In the genomic region with DNA sequence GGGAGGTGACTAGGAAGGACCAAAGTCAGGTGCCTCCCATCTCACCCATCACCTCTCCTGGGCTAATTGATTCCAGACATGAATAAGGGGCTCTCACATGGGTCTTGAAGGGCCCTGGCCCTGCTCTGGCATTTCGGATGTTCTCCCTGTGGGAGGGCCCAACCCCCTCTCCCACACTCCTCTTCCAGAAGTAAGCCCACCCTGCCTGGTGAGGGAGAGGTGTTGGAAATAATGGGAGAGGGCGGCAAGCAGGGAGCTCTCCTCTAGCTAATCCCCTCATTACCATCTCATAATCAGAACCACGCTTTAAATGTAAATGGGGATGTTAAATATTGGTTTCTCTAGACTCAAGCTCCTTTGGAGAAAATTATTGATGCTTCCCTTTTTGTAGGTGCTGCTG, we compare ENCODE assay signal across 22 mouse cellular contexts. TPM values are rescaled to one million over a fixed set of nuclear protein-coding genes. Genes with fewer than 3 reads are reported as not detected.
A peak's percentile ranks its signal among the peaks of the same experiment; 100 is the strongest.
DNase-seq lines count a peak whose midpoint lies in the region; ATAC-seq lines count a peak whose summit lies in the region.
"Had no signal": no experiment of that assay in that cellular context is flagged by ENCODE, and none has a peak within 500 bp of the region (broad histone marks: within the 10 kb centered on the region; RNA-seq: fewer than 3 reads in every experiment).

No protein-coding gene starts in this region.

- no peak overlapping the region for H3K9ac ChIP-seq in hindbrain, embryonic 15.5 days
- H3K9ac ChIP-seq: embryonic facial prominence, embryonic 15.5 days; limb, embryonic 15.5 days; liver, embryonic 15.5 days had no signal

- 12% methylated on average over 3 of the region's 3 CpGs for WGBS in hindbrain, embryonic 15.5 days

- no peaks in the 10 kb centered on the region for H3K9me3 ChIP-seq in hindbrain, embryonic 15.5 days
- H3K9me3 ChIP-seq: embryonic facial prominence, embryonic 15.5 days; G1E; limb, embryonic 15.5 days; liver, embryonic 15.5 days had no signal

- DNase-seq in heart, adult 11 months, result peak; percentile 44
- no peak for DNase-seq in heart, postnatal 14 days
- peak; percentile 25 for DNase-seq in retina, postnatal 1 day
- DNase-seq in retina, embryonic 14.5 days (ENCODE audit: low spot score), result no peak
- no peak for DNase-seq in right cerebral cortex, postnatal 36 days (ENCODE audit: low spot score in 2 of 2)
- DNase-seq in urinary bladder, postnatal 14 days (ENCODE audit: low spot score), result no peak
- no peak for DNase-seq in thymus, postnatal 36 days
- DNase-seq: adrenal gland, postnatal 25 days; cerebellum, adult 11-12 months; gastrocnemius, postnatal 36 days; kidney, adult 11 months; kidney, postnatal 10 days; layer of hippocampus, postnatal 36 days; thymus, postnatal 4 days had no signal

- intact Hi-C loops in heart, postnatal 14 days (cut with DNase I), result no loop called here

- H3K27ac ChIP-seq in hindbrain, embryonic 15.5 days (replicated peaks), result 0 out of 2 replicates have a peak overlapping the region, but pooled peaks have one; percentile 9
- H3K27ac ChIP-seq: embryonic facial prominence, embryonic 15.5 days; limb, embryonic 15.5 days; liver, embryonic 15.5 days had no signal

- H3K36me3 ChIP-seq in hindbrain, embryonic 15.5 days, result no peaks in the 10 kb centered on the region
- H3K36me3 ChIP-seq: embryonic facial prominence, embryonic 15.5 days; G1E; limb, embryonic 15.5 days; liver, embryonic 15.5 days had no signal

- H3K4me3 ChIP-seq in hindbrain, embryonic 15.5 days, result no peak overlapping the region
- H3K4me3 ChIP-seq: embryonic facial prominence, embryonic 15.5 days; limb, embryonic 15.5 days; liver, embryonic 15.5 days had no signal

- peaks cover 53% of the 10 kb centered on the region for H3K4me1 ChIP-seq in hindbrain, embryonic 15.5 days (replicated peaks)

- no peak for ATAC-seq in hindbrain, embryonic 15.5 days (ENCODE audit: low FRiP score, low read depth)
- ATAC-seq: activated CD4-positive, CD25-positive, alpha-beta regulatory T cell, adult 4 months; lung, postnatal 0 days had no signal

- H3K27me3 ChIP-seq in hindbrain, embryonic 15.5 days, result peaks cover 11% of the 10 kb centered on the region; the same call in 1 of the 2 replicates

- no peak overlapping the region for H3K4me2 ChIP-seq in hindbrain, embryonic 15.5 days
- H3K4me2 ChIP-seq: embryonic facial prominence, embryonic 15.5 days; limb, embryonic 15.5 days; liver, embryonic 15.5 days had no signal

RNA-seq across cellular contexts. Expression of a gene that starts 21.9 kb away (rescaled TPM):
- total RNA-seq in heart, postnatal 14 days (2021), result not detected
- 13.0 and 14.1 TPM in 2 replicates for polyA plus RNA-seq in hindbrain, embryonic 15.5 days (2015; fragmentation: Nextera tagmentation; extraction: Ambion mirVana)
- total RNA-seq: gastrocnemius, postnatal 36 days had no signal
- polyA plus RNA-seq: activated CD4-positive, CD25-positive, alpha-beta regulatory T cell, adult 4 months; heart, embryonic 16.5 days had no signal

RNA-seq across cellular contexts. Expression of a gene that starts 34.1 kb away (rescaled TPM):
- total RNA-seq in heart, postnatal 14 days (2021), result 10 to 100 TPM; 10.5 to 11.3 TPM
- polyA plus RNA-seq in hindbrain, embryonic 15.5 days (2015; fragmentation: Nextera tagmentation; extraction: Ambion mirVana), result 27.9 and 29.7 TPM in 2 replicates

RNA-seq across cellular contexts. Expression of a gene that starts 53.3 kb away (rescaled TPM):
- total RNA-seq in heart, postnatal 14 days (2021), result 10 to 100 TPM; 41.0 to 44.1 TPM
- polyA plus RNA-seq in hindbrain, embryonic 15.5 days (2015; fragmentation: Nextera tagmentation; extraction: Ambion mirVana), result 4.6 and 8.2 TPM in 2 replicates
- polyA plus RNA-seq: activated CD4-positive, CD25-positive, alpha-beta regulatory T cell, adult 4 months; G1E had no signal

Comparison
In these comparisons a context has a peak if more than half of its experiments do, and no peak if none do; other contexts are left out.
1. DNase-seq: peak in heart, adult 11 months (single experiment) and retina, postnatal 1 day (single experiment); none in heart, postnatal 14 days (0 of 2), retina, embryonic 14.5 days (single experiment), right cerebral cortex, postnatal 36 days (0 of 2), urinary bladder, postnatal 14 days (single experiment) and thymus, postnatal 36 days (0 of 2).